Mouse (Mus musculus): ENCODE measurements around the gene Anks1b. TPM values are rescaled to one million over a fixed set of nuclear protein-coding genes. Genes with fewer than 3 reads are reported as not detected.

The Anks1b gene
- polyA plus RNA-seq, 1 experiment from 2014 or later: 17.3 TPM

DNA sequence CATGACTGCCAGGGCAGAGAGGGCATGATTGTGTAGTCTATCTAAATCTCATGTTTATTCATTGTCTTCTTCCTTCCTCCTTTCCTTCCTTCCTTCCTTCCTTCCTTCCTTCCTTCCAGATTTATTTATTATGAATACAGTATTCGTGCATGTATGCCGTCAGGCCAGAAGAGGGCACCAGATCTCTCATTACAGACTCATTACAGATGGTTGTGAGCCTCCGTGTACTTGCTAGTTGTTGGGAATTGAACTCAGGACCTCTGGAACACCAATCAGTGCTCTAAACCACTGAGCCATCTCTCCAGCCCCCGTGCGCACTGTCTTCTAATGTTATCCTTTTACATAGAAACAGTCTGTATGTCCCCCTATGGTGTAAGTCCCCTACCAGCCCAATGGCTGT, 860.3 kb downstream of the Anks1b start:
- Histone ChIP-seq H3K36me3 (ENCODE audit: control insufficient read depth, insufficient read depth, low read length) (no peaks in the 10 kb centered on the region), H3K9ac (ENCODE audit: low read length) (no peak overlapping the region), H3K27me3 (ENCODE audit: control insufficient read depth, insufficient read depth, low read length) (no peaks in the 10 kb centered on the region), H3K4me1 (replicated peaks; ENCODE audit: control insufficient read depth, insufficient read depth, low read length) (peaks cover 5% of the 10 kb centered on the region; the same call in 1 of the 2 replicates), H3K9me3 (ENCODE audit: control insufficient read depth, low read length) (no peaks in the 10 kb centered on the region), H3K4me2 (ENCODE audit: low read depth, low read length, severe bottlenecking) (no peak overlapping the region), H3K27ac (ENCODE audit: low read depth, low read length) (no peak overlapping the region), H3K4me3 (ENCODE audit: low read depth, low read length) (no peak overlapping the region)
- ATAC-seq (replicated peaks; ENCODE audit: low FRiP score) (peak; percentile 53), DNase-seq (ENCODE audit: low spot score) (no peak)
- 27% methylated on average over 5 of the region's 5 CpGs for WGBS

DNA sequence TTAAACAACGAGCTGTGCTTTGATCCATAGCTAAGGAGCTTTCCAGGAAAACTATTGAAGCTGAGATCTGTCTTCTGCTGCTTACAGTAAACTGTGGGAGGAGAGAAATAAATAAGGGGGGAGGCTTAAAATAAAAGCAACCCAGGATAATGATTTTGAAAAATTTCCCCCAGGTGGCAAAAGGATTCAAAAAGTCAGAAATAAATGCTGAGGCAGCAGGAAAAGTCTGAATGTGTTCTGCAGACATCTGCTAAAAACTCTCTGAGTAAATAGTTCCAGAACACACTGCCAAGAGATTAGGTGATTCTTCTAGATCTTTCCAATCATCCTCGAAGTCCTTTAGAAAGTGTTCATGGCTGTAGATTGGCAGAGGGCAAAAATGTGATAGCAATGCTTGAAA, 865.2 kb downstream of the Anks1b start:
- DNase-seq (ENCODE audit: low spot score) (no peak), ATAC-seq (replicated peaks; ENCODE audit: low FRiP score) (no peak)
- H3K27me3 ChIP-seq (ENCODE audit: control insufficient read depth, insufficient read depth, low read length): no peaks in the 10 kb centered on the region
- WGBS: 82% methylated on average over 2 of the region's 2 CpGs
- H3K4me1 ChIP-seq (replicated peaks; ENCODE audit: control insufficient read depth, insufficient read depth, low read length): no peaks in the 10 kb centered on the region
- H3K27ac ChIP-seq (ENCODE audit: low read depth, low read length): no peak overlapping the region
- no peak overlapping the region for H3K4me2 ChIP-seq (ENCODE audit: low read depth, low read length, severe bottlenecking)
- no peaks in the 10 kb centered on the region for H3K9me3 ChIP-seq (ENCODE audit: control insufficient read depth, low read length)
- no peak overlapping the region for H3K9ac ChIP-seq (ENCODE audit: low read length)
- H3K36me3 ChIP-seq (ENCODE audit: control insufficient read depth, insufficient read depth, low read length): no peaks in the 10 kb centered on the region
- H3K4me3 ChIP-seq (ENCODE audit: low read depth, low read length): no peak overlapping the region

DNA sequence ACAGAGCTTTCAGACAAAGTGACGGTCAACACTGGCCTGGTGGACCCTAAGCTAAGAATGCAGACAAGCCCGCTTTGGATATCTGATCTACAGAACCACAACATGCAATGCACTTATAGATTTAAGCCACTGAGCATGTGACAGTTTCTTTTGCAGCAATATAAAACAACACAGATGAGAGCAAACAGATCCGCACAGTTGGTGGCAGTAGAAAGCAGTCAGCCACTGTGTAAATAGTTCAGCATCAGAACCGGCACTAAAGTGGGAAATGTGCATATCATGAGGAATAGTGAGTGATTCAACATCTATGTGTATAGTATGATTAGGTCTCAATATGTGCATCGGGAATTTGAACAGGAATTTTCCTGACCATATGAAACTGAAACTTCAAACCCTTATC, 867.6 kb downstream of the Anks1b start:
- no peak for ATAC-seq (replicated peaks; ENCODE audit: low FRiP score)

DNA sequence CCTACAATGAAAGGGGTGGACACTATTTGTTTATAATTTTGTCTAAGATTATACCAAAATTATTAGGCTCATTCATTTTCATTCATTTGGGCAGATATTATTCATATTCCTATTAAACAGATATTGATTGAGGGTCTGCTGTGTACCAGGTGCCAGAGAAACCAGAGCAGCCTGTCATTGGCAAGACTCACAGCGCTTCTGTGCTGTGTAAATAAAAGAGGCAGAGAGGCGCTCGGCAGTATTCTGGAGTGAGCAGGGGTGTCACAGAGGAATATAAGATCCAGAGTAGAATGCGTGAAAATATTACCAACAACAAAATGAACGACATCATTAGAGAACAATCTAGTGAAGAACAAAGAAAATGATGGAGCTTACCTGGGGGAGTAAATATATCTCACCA, 878.6 kb downstream of the Anks1b start:
- Histone ChIP-seq H3K4me1 (replicated peaks; ENCODE audit: control insufficient read depth, insufficient read depth, low read length) (no peaks in the 10 kb centered on the region), H3K27ac (ENCODE audit: low read depth, low read length) (no peak overlapping the region), H3K9ac (ENCODE audit: low read length) (no peak overlapping the region), H3K9me3 (ENCODE audit: control insufficient read depth, low read length) (no peaks in the 10 kb centered on the region), H3K27me3 (ENCODE audit: control insufficient read depth, insufficient read depth, low read length) (no peaks in the 10 kb centered on the region), H3K4me3 (ENCODE audit: low read depth, low read length) (no peak overlapping the region), H3K4me2 (ENCODE audit: low read depth, low read length, severe bottlenecking) (no peak overlapping the region), H3K36me3 (ENCODE audit: control insufficient read depth, insufficient read depth, low read length) (no peaks in the 10 kb centered on the region)
- WGBS: 86% methylated on average over 5 of the region's 5 CpGs
- DNase-seq (ENCODE audit: low spot score) (no peak), ATAC-seq (replicated peaks; ENCODE audit: low FRiP score) (no peak)

More for the DNA sequence above, 867.6 kb downstream of the Anks1b start:
- no peaks in the 10 kb centered on the region for H3K36me3 ChIP-seq (ENCODE audit: control insufficient read depth, insufficient read depth, low read length)
- 93% methylated on average over 5 of the region's 5 CpGs for WGBS
- H3K9me3 ChIP-seq (ENCODE audit: control insufficient read depth, low read length): no peaks in the 10 kb centered on the region
- no peak overlapping the region for H3K9ac ChIP-seq (ENCODE audit: low read length)
- DNase-seq (ENCODE audit: low spot score): no peak
- no peak overlapping the region for H3K27ac ChIP-seq (ENCODE audit: low read depth, low read length)
- H3K27me3 ChIP-seq (ENCODE audit: control insufficient read depth, insufficient read depth, low read length): no peaks in the 10 kb centered on the region
- no peak overlapping the region for H3K4me3 ChIP-seq (ENCODE audit: low read depth, low read length)
- no peaks in the 10 kb centered on the region for H3K4me1 ChIP-seq (replicated peaks; ENCODE audit: control insufficient read depth, insufficient read depth, low read length)
- H3K4me2 ChIP-seq (ENCODE audit: low read depth, low read length, severe bottlenecking): no peak overlapping the region

DNA sequence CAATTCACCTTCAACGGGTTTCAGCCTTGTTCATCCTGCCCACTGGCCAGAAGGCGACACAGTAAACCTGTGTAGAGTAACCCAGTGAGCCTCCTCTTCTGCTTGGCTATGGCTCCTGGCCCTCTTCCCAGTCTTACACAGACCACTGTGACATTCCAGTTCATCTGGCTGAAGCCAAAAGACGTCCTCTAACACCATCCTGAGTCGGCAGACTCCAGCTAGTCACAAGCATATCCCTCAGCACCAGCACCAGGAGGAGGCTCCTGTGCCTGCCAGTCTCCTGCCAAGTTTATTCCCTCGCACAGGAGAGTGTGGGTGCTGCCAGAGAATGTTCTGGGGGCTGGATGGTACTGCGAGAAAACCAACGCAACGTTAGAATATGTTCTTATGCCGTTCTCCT, 879.8 kb downstream of the Anks1b start:
- 79% methylated on average over 9 of the region's 9 CpGs for WGBS
- Histone ChIP-seq H3K9me3 (ENCODE audit: control insufficient read depth, low read length) (no peaks in the 10 kb centered on the region), H3K27me3 (ENCODE audit: control insufficient read depth, insufficient read depth, low read length) (no peaks in the 10 kb centered on the region), H3K36me3 (ENCODE audit: control insufficient read depth, insufficient read depth, low read length) (no peaks in the 10 kb centered on the region), H3K4me3 (ENCODE audit: low read depth, low read length) (no peak overlapping the region), H3K4me1 (replicated peaks; ENCODE audit: control insufficient read depth, insufficient read depth, low read length) (no peaks in the 10 kb centered on the region), H3K27ac (ENCODE audit: low read depth, low read length) (no peak overlapping the region), H3K4me2 (ENCODE audit: low read depth, low read length, severe bottlenecking) (no peak overlapping the region), H3K9ac (ENCODE audit: low read length) (no peak overlapping the region)
- ATAC-seq (replicated peaks; ENCODE audit: low FRiP score): no peak
- no peak for DNase-seq (ENCODE audit: low spot score)

DNA sequence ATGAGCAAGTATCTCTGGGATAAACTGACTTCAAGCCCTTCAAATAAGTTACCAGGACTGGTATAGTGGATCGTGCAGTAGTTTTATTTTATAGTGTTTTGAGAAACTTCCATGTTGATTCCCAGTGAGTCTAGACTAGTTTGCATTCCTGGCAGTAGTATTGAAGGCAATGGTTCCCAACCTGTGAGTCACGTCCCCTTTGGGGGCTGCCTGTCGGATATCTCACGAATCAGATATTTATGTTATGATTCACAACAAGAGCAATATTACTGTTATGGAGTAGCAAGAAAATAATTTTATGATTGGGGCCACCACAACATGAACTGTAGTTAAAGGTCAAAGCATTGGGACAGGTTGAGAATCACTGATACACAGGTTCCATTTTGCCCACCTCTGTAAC, 884.5 kb downstream of the Anks1b start:
- H3K27me3 ChIP-seq (ENCODE audit: control insufficient read depth, insufficient read depth, low read length): no peaks in the 10 kb centered on the region
- DNase-seq (ENCODE audit: low spot score): no peak

DNA sequence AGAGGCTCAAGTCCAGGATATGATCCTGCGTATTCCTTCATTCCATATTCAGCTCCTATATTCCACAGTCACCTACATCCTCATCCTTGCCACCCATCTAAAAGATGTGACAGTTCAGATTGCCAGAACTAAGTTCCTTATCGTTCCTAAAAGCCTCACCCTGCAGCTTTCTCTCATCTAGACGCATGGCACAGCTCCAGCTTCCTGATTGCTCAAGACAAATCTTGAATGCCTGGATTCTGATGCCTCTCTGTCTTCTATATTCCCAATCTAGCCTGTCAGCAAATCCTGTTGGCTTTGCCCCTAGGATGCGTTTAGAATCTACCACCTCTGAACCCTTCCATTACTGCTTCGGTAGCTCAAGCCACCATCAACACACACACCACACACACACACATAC, 886.6 kb downstream of the Anks1b start:
- Histone ChIP-seq H3K9ac (ENCODE audit: low read length) (no peak overlapping the region), H3K36me3 (ENCODE audit: control insufficient read depth, insufficient read depth, low read length) (no peaks in the 10 kb centered on the region), H3K9me3 (ENCODE audit: control insufficient read depth, low read length) (no peaks in the 10 kb centered on the region), H3K27ac (ENCODE audit: low read depth, low read length) (no peak overlapping the region), H3K4me2 (ENCODE audit: low read depth, low read length, severe bottlenecking) (no peak overlapping the region), H3K27me3 (ENCODE audit: control insufficient read depth, insufficient read depth, low read length) (no peaks in the 10 kb centered on the region), H3K4me1 (replicated peaks; ENCODE audit: control insufficient read depth, insufficient read depth, low read length) (no peaks in the 10 kb centered on the region), H3K4me3 (ENCODE audit: low read depth, low read length) (no peak overlapping the region)
- 88% methylated on average over 5 of the region's 5 CpGs for WGBS
- ATAC-seq (replicated peaks; ENCODE audit: low FRiP score): no peak
- no peak for DNase-seq (ENCODE audit: low spot score)

More for the DNA sequence above, 884.5 kb downstream of the Anks1b start:
- H3K4me1 ChIP-seq (replicated peaks; ENCODE audit: control insufficient read depth, insufficient read depth, low read length): no peaks in the 10 kb centered on the region
- H3K9ac ChIP-seq (ENCODE audit: low read length): no peak overlapping the region
- WGBS: 93% methylated on average over 4 of the region's 4 CpGs
- no peak overlapping the region for H3K27ac ChIP-seq (ENCODE audit: low read depth, low read length)
- no peak overlapping the region for H3K4me2 ChIP-seq (ENCODE audit: low read depth, low read length, severe bottlenecking)
- ATAC-seq (replicated peaks; ENCODE audit: low FRiP score): no peak
- H3K36me3 ChIP-seq (ENCODE audit: control insufficient read depth, insufficient read depth, low read length): no peaks in the 10 kb centered on the region
- no peak overlapping the region for H3K4me3 ChIP-seq (ENCODE audit: low read depth, low read length)
- no peaks in the 10 kb centered on the region for H3K9me3 ChIP-seq (ENCODE audit: control insufficient read depth, low read length)

DNA sequence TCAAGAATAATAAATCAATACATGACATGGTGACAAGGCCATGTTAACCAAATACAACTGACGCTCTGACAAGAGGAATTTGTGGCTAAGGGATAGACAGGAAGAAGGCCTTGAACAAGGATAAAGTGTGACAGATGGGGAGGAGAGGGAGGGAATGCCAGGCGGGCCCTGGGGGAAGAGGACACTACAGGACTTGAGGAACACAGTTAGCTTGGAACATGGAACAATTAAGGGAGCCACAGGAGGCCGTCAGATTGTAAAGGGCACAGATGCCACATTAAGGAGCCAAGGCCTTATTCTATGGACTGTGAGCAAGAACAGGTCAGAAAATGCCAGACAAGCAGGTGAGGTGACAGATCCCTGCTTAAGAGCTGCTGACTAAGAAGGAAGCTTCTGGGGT, 893.0 kb downstream of the Anks1b start:
- H3K36me3 ChIP-seq (ENCODE audit: control insufficient read depth, insufficient read depth, low read length): no peaks in the 10 kb centered on the region
- H3K4me2 ChIP-seq (ENCODE audit: low read depth, low read length, severe bottlenecking): no peak overlapping the region
- no peak for DNase-seq (ENCODE audit: low spot score)
- peaks cover under 1% of the 10 kb centered on the region; the same call in 1 of the 2 replicates for H3K4me1 ChIP-seq (replicated peaks; ENCODE audit: control insufficient read depth, insufficient read depth, low read length)
- H3K4me3 ChIP-seq (ENCODE audit: low read depth, low read length): no peak overlapping the region
- no peaks in the 10 kb centered on the region for H3K9me3 ChIP-seq (ENCODE audit: control insufficient read depth, low read length)
- no peak for ATAC-seq (replicated peaks; ENCODE audit: low FRiP score)
- peaks cover 2% of the 10 kb centered on the region; the same call in 1 of the 2 replicates for H3K27me3 ChIP-seq (ENCODE audit: control insufficient read depth, insufficient read depth, low read length)
- no peak overlapping the region for H3K9ac ChIP-seq (ENCODE audit: low read length)
- H3K27ac ChIP-seq (ENCODE audit: low read depth, low read length): no peak overlapping the region
- WGBS: 74% methylated on average over 3 of the region's 3 CpGs

DNA sequence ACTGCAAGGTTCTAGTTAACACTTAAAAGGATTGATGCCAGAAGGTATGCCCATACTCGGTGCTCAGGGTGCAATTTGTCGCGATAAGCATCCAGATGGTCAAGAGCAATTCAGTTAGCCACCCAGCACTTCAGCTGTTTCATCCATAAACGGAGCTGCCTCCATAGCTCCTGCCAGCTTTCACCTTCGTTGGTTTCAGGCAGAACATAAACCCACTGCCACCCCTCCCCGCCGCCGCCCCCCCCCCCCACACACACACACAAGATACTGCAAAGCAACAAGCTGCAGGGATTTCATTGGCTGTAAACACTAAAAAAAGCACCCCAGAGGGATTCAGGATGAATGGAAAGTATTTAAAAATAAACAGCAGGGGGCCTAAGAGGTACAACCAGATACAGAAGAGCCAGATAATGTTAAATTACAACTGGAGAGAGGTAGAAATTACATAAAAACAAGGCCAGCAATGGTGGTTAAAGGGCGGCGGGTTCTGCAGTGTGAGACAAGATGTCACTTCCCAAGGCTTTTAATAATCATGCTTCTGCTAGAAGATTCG, 897.2 kb downstream of the Anks1b start:
- no peak overlapping the region for H3K27ac ChIP-seq (ENCODE audit: low read depth, low read length)
- peaks cover 3% of the 10 kb centered on the region; the same call in 1 of the 2 replicates for H3K27me3 ChIP-seq (ENCODE audit: control insufficient read depth, insufficient read depth, low read length)
- 25% methylated on average over 11 of the region's 11 CpGs for WGBS
- ATAC-seq (replicated peaks; ENCODE audit: low FRiP score) (no peak), DNase-seq (ENCODE audit: low spot score) (no peak)
- H3K9me3 ChIP-seq (ENCODE audit: control insufficient read depth, low read length): no peaks in the 10 kb centered on the region
- no peak overlapping the region for H3K4me3 ChIP-seq (ENCODE audit: low read depth, low read length)
- H3K4me2 ChIP-seq (ENCODE audit: low read depth, low read length, severe bottlenecking): no peak overlapping the region
- H3K36me3 ChIP-seq (ENCODE audit: control insufficient read depth, insufficient read depth, low read length): no peaks in the 10 kb centered on the region
- peaks cover 1% of the 10 kb centered on the region; the same call in 1 of the 2 replicates for H3K4me1 ChIP-seq (replicated peaks; ENCODE audit: control insufficient read depth, insufficient read depth, low read length)
- H3K9ac ChIP-seq (ENCODE audit: low read length): no peak overlapping the region
